Mouse (Mus musculus): ENCODE measurements at regions not wholly inside any gene's neighbourhood (a gene's known extent, or its start where the extent isn't known, plus 50 kb on each side); places are given as distances from the start of the nearest gene placed in this dataset.

GRCm38 (mm10) chr8:30946154-30947065, 2482.1 kb upstream of the 5930422O12Rik start:
- CTCF ChIA-PET = no interaction called here

DNA sequence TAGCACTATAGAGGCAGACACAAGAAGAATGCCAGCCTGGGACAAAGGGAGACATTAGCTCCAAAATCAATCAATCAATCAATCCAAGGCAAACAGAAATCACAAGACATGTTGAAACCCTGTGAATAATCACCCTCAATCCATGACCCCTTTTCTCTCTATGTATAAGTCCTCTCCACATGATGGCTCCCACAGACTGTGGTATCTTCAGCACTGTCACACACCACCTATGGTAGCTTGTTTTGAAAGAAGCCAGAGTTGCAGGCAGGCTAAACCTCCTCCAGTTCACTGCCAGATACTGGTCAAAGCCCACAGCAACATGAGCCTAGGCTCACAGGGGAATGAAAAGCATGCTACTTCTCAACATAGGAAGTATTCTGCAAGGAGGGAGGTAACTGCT, 2475.7 kb upstream of the 5930422O12Rik start:
- CTCF ChIA-PET = no interaction called here

GRCm38 (mm10) chr8:30959436-30960180, 2468.9 kb upstream of the 5930422O12Rik start:
- CTCF ChIA-PET = no interaction called here

GRCm38 (mm10) chr8:30960486-30960885, 2468.0 kb upstream of the 5930422O12Rik start:
- CTCF ChIA-PET = no interaction called here

GRCm38 (mm10) chr8:30962207-30962606, 2466.3 kb upstream of the 5930422O12Rik start:
- CTCF ChIA-PET = interaction anchor here (0.6 kb wide), 1 partner anchor 70 kb away, joined by 6 read pairs; no protein-coding TSS in a partner anchor

GRCm38 (mm10) chr8:30982814-30983213, 2445.7 kb upstream of the 5930422O12Rik start:
- CTCF ChIA-PET = no interaction called here

DNA sequence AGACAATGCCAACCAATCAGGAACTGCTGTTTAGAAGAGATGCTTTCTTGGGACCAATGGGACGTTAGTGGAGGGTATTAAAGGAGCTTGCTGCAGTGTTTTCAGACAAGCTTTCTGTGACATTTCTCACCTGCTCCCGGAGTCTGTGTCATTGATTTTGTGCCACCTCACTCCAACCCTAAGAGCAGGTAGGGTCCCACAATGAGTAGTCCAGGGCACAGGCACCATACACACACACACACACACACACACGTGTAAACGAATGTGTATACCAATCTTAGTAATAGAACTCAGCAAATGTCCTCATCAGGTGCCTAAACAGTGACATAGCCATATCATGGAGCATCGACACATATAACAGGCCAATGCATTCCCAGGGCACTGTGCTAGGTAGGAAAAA, 2440.5 kb upstream of the 5930422O12Rik start:
- CTCF ChIA-PET = no interaction called here

DNA sequence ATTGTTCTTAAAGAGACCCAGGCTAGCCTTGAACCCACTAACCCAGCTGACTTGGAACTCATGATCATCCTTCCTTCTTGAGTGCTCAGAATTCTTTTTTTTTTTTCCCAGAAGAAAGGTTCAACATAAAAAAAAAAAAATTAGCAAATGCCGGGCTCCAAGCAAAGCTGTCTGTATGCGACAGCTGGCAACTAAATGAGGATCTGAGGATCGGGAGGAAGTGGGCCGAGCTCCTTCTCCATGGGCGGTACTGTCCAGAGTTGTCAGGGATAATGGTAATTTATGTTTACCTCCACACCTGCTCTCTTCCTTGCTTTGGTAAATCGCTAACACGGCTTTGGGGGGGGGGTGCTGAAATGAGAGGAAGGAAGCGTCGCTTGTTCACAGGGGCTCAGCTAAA, 2429.9 kb upstream of the 5930422O12Rik start:
- CTCF ChIA-PET = interaction anchor here (0.7 kb wide), 1 partner anchor 15 kb away, joined by 12 read pairs; no protein-coding TSS in a partner anchor

DNA sequence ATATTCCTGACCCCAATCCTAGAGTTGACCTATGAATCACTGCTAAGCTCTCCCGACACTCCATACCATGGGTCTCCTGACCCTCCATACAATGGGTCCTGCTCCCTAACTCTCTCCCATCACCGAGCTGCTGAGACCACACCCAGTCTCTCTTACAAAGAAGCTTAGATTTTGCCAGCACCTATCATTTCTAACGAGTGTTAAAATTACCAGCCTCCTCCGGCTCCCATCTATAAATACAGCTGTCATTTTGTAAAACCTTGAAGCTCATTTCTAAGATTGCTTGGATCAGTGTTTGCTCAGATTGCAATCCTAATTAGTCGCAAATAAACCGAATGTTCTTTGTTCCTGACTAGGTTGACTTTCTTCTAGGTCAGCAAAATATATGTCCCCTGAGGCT, 2428.4 kb upstream of the 5930422O12Rik start:
- CTCF ChIA-PET = no interaction called here

DNA sequence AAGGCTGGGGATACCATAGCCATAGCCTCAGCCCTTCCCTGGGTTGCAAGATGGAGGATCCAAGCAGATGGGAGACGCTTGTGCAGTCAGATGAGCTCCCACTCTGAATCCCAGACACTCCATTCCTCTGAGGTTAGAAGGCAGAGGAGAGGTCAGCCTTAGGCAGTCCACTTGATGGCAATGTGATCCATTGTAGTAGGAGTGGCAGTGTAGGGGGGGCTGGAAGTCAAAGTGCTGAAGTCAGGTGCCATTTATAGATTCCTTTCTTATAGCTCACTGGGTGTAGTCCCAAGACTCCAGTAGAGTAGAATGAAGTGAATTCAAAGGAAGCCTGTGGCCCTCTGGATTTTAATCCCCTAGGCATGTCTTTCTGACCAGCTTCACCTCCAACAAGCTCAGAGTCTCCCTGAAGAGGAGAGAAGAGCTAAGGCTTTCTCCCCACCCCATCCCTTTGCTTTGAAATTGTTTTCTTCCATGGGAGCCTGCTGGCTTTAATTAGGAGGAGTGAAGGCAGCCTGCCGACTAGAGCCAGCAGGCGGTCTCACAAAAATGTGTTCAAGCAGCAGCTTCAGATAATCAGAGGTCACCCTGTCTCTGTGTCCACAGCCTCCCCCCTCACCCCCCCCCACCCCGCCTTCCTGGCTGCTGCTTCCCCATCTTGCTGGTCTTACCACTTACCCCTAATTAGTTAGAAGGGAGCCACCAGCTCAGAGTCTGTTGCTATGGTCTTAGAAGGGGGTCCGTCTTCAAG, 2426.4 kb upstream of the 5930422O12Rik start:
- CTCF ChIA-PET = no interaction called here

- CTCF ChIA-PET = no interaction called here
Observed at GRCm38 (mm10) chr8:31008309-31008708, 2420.2 kb upstream of the 5930422O12Rik start.

DNA sequence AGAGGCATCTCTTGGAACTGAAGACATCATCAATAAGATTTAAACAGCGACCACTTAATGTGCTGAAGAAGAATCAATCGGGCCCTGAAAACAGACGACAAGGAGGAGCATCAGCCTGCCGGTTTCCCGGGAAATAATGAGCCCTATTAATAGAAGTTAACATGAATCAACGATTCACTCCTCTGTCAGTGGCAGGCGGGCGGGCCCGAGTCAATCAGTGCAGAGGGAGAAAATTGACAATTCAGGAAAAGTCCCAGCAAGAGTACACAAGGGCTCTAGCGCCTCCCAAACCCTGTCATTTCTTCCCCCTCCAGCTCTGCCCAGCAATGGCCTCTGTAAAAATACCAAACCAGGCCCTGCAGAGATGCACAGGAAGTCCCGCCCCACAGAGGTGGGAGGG, 2416.4 kb upstream of the 5930422O12Rik start:
- CTCF ChIA-PET = no interaction called here

DNA sequence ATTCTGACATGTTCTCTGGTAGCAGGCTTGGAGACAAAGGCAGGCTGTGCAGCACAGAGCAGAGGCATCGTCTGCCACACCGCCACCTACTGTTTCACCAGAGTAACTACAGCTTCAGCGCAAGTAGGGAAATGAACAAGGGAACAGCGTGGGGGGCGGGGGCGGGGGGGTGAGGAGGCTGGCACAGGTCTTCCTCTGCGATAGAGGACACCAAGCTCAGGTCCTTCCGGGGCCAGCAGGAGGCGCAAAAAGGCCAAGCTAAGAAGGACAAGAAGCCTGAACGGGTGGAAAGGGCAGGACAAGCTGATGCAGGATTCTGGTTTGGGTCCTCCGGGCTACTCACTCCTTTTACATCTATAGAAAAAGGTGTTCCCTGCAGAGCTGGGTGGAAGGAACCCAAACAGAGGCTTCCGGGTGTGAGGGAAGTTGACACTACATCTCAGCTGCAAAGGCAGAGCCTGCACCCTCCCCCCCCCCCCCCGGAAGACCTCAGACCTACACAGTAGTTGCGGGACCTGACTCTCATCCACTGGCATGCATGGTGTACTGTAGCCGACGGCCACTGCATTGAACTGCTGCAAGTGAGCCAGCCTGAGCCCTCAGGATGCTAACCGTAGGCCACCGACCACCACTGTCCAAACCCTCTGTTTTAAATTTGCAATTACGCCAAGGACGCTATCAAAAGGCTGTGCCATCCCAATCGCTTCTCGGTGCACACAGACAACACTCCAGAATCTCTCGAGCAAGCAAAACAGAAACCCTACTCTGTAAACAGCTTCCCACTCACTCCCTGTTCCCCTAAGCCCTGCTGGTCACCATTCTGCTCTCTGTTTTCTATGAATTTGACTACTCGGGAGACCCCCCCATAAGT, 2396.6 kb upstream of the 5930422O12Rik start:
- CTCF ChIA-PET = interaction anchor here (0.6 to 0.7 kb wide), 3 partner anchors 70 to 891 kb away, joined by 3 to 21 read pairs (median 6); no protein-coding TSS in a partner anchor

GRCm38 (mm10) chr8:31033281-31033680, 2395.2 kb upstream of the 5930422O12Rik start:
- CTCF ChIA-PET = no interaction called here

DNA sequence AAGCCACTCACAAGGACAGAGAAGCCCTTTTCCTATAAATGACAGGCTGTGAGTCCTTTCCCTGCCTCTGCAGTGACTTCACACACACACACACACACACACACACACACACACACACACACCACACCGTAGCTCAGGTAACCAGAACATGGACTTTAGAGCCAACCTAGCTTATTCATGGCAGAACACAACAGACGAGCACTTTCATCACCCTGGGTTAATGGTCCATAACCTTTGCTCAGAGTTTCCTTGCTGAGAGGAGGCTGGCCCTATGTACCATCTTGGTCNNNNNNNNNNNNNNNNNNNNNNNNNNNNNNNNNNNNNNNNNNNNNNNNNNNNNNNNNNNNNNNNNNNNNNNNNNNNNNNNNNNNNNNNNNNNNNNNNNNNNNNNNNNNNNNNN, 2391.6 kb upstream of the 5930422O12Rik start:
- CTCF ChIA-PET = interaction anchor here (0.7 kb wide), 1 partner anchor 1053 kb away, joined by 28 read pairs; no protein-coding TSS in a partner anchor
